Mouse (Mus musculus) layer of hippocampus, adult 11-12 months (tissue): ENCODE measurements around the gene Dnah1.

Experiments
- DNase-seq: peaks from one replicate; pipeline ENCODE4 v3.0.0; 2022; ENCODE audit warnings: low spot score

The Dnah1 gene

DNA sequence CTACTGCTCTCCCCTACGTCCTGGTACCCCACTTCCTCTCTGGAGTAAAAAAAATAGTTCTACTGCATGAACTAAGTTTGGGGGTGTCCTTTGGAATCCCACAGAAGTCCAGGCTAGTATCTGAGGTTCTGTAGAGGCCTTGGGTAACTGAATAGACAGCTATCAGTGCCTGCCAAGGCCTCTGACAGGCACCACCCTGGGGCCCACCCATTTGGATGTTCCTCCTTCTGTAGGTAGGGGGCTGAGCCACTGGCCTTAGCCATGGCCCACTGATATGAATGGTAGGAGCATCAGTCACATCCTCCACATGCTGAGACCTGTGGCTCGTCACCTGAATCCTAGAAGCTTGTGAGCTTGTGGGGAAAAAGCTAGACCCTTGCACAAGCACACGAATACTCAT, 5.9 kb downstream of the Dnah1 start:
- DNase-seq: no peak

GRCm38 (mm10) chr14:31316613-31317012, 7.1 kb downstream of the Dnah1 start:
- no peak for DNase-seq

DNA sequence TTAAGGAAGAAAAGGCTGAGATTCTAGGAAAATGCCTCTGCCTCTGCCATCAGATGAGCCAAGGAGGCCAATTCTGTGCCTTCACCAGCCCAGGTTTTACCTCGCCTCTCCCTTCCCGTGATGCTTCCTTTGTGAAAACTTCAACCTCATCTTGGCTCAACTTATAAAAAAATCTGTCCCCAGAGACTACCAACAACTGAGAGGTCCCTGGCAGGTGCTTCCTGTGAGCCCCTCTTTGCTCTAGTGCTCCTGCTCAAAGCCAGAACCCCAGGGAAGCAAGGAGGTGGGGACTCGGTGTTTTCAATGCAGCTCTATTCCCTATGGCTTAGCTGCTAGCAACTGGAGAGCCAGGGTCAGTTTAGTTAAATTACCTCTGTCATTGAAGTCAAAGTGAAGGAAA, 10.5 kb downstream of the Dnah1 start:
- no peak for DNase-seq

- no peak for DNase-seq
Measured at GRCm38 (mm10) chr14:31285728-31286127, 38.0 kb downstream of the Dnah1 start.

- peak; percentile 87 for DNase-seq
Measured at GRCm38 (mm10) chr14:31272164-31272563, 51.5 kb downstream of the Dnah1 start.

- no peak for DNase-seq
Measured at GRCm38 (mm10) chr14:31271121-31271520, 52.6 kb downstream of the Dnah1 start.

- DNase-seq: peak; percentile 41
Measured at GRCm38 (mm10) chr14:31269456-31270100, 54.1 kb downstream of the Dnah1 start.

DNA sequence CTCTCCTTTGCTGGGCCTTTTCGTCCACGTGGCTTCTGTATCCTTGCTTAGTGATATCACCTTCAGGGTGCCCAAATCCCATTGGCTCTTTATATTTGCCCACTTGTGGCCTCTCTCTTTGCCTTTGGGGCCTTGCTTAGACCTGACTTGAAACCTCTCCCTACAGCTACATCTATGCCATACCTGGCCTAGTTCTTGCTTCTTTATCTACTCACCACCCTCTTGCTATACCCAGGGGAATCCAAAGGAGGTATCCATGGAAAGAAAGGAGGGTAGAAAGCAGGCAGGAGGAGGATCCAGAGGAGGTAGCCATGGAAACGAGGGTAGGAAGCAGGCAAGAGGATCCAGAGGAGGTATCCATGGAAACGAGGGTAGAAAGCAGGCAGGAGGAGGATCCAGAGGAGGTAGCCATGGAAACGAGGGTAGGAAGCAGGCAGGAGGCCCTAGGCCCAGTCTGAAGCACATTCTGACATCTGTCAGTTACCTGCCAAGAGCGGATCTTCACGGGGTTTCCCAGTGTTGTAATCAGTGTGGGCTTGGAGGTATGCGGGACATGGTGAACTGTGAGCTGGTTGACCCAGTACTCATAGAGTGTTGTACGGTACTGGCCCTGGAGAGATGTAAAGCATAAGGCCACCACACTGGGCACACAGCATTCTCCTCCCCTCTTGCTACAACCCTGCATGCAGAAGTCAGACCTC, 55.2 kb downstream of the Dnah1 start:
- DNase-seq: peak; percentile 63

DNA sequence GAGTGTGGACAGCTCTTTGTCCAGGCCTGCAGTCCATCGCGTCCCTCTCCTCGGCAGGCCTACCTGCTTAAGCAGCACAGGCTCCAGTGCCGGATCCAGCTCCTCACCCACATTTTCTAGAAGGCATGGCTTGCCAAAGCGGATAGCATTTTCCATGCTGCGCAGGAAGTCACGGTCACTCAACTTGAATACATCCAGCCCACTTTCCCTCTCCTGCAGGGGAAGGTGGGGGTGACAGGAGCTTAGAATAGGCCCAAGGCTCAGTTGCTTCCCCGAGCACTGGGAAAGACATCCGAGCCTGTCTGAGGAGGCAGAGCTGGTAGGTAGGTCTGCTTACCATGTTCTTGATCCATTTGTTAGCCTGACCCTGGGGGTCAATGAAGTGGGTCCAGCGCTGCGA, 56.0 kb downstream of the Dnah1 start:
- DNase-seq: no peak

- DNase-seq: no peak
Measured at GRCm38 (mm10) chr14:31260932-31261331, 62.8 kb downstream of the Dnah1 start.

DNA sequence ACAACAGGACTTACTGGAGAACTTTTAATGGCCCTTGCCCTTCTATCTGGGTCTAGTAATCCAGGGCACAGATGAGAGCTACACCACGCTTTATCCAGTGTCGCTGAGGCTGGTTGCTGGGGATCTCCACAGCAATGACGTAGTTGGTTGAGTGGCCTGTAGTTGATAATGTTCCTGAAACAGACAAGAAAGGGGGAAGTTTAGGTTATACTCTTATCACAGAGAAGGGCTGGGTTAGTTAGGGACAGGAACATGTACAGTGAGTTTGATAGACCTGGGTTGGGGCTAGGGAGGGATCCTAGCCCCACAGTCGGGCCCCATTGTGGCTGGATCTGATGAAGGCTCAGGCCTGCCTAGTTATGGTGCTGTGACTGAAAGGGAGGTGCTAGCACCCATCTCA, 63.3 kb downstream of the Dnah1 start:
- no peak for DNase-seq

- no peak for DNase-seq
Measured at GRCm38 (mm10) chr14:31258476-31259050, 65.1 kb downstream of the Dnah1 start.

DNA sequence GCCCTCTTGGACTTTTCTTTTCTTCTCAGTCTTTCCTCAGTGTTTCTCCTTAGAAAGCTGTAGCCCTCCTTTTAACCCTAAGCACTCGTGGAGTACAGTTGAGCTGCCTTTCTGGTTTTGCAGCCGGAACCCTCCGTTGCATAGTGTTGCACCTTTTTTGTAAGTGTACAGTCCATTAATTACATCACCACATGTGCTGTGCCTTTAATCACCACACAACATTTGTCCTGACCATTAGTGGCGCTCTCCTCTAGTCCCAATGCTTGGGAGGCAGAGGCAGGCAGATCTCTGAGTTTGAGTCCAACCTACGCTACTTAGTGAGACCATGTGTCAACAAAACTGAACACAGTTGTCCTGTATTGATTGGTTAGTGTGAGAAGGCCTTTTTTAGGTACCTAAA, 71.6 kb downstream of the Dnah1 start:
- DNase-seq: no peak

DNA sequence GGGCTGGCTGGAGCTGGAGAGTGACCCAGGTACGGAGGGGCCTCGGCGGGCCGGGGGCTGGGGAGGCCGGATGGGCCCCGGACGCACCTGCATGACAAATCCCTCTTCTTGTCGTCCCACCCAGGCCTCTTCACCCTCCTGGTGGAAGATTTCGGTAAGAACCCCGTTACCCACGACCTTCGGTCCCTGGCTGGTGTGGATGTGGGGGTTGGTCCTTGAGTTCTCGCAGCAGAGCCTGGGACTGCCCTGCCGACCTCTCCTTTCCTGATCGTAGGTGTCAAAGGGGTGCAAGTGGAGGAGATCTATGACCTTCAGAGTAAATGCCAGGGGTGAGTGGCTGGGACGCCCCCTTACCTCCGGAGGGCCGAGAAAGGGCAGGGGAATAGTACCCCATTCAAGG, 72.1 kb downstream of the Dnah1 start:
- no peak for DNase-seq

DNA sequence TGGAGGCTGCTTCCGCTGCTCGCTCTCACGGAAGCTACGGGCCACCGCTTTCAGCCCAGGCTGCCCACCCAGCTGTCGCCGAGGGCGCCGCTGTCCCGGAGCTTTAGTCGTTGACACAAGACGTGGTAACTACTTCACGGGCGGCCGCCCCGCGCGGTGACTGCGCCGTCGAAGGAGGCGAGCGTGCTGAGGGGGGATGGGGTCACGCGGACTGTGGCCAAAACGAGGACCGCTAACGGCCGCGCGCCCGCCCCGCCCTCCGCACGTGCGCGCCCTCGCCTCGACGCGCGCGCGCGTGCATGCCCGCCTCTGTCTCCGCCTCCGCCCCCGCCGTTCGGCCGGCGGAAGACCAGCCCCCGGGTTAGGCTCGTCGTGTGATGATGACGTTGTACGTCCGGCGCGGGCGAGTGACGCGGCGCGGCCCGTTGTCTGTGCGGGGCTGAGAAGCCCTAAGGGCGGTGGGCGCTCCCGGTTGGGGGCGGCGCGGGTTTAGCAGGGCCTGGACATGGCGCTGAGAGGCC, 72.6 kb downstream of the Dnah1 start, which contains the start of the genes Phf7 and Bap1:
TSS of gene Phf7 (minus strand) at position 234 of the 521 bp plus-strand sequence.
TSS of gene Bap1 (plus strand) at position 367 of the 521 bp plus-strand sequence.
- peak; percentile 95 for DNase-seq

GRCm38 (mm10) chr14:31250222-31251083, 73.2 kb downstream of the Dnah1 start:
- no peak for DNase-seq

GRCm38 (mm10) chr14:31248396-31248795, 75.3 kb downstream of the Dnah1 start:
- DNase-seq: no peak

- no peak for DNase-seq
Measured at GRCm38 (mm10) chr14:31245946-31246345, 77.8 kb downstream of the Dnah1 start.

DNA sequence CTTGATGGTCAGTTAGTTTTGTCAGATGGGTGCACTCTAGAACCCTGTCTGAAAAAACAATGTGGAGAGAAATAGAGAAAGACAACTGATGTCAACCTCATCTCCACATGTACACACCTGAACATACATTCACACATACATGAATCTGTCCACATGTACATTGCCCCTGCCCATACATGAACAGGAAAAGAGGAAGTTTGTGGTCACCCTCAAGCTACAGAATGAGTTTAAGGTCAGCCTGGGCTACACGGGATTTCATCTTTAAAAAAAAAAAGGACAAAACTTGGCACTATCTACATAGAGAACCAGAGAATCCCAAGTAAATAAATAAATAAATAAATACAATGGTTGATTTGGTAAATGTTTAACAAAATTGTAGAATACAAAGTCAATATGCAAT, 78.9 kb downstream of the Dnah1 start:
- DNase-seq: no peak

GRCm38 (mm10) chr14:31240528-31240927, 83.2 kb downstream of the Dnah1 start:
- DNase-seq: no peak

- no peak for DNase-seq
Measured at GRCm38 (mm10) chr14:31237101-31237882, 86.4 kb downstream of the Dnah1 start.
